Mouse (Mus musculus) heart, postnatal 0 days (tissue): ENCODE data around the gene Tet1. TPM values are rescaled to one million over a fixed set of nuclear protein-coding genes. Genes with fewer than 3 reads are reported as not detected.

ENCODE experiments used
- ATAC-seq: fragments of 200-750 bp; cut with Nextera tagmentation; 2 replicates; pipeline ENCODE4 v1.8.0; 2017; ENCODE audit warnings: low read depth, moderate number of reproducible peaks, moderate library complexity; ENCODE audit not compliant: insufficient read depth
- DNase-seq: peaks from one replicate; pipeline ENCODE4 v3.0.0-alpha.2; 2016; ENCODE audit warnings: low spot score
- H3K27ac ChIP-seq: fragments of 300-500 bp; sonication (generic); 2 replicates; pipeline ENCODE4 v1.5.1; 2014; ENCODE audit warnings: low read depth, mild to moderate bottlenecking
- H3K27me3 ChIP-seq: fragments of 300-500 bp; sonication (generic); 2 replicates; pipeline ENCODE4 v1.6.1; 2014; ENCODE audit warnings: low read length, mixed read lengths; ENCODE audit not compliant: control insufficient read depth, insufficient read depth
- H3K36me3 ChIP-seq: fragments of 300-500 bp; sonication (generic); replicated peaks from 2 replicates; pipeline ENCODE4 v1.6.1; 2014; ENCODE audit warnings: low read length, mixed read lengths; ENCODE audit not compliant: control insufficient read depth, insufficient read depth
- H3K4me1 ChIP-seq: fragments of 300-500 bp; sonication (generic); 2 replicates; pipeline ENCODE4 v1.6.1; 2014; ENCODE audit warnings: antibody characterized with exemption; ENCODE audit not compliant: control insufficient read depth, insufficient read depth
- H3K4me2 ChIP-seq: fragments of 300-500 bp; sonication (generic); 2 replicates; pipeline ENCODE4 v1.6.1; 2014; ENCODE audit warnings: low read depth, mild to moderate bottlenecking, low read length, moderate library complexity
- H3K4me3 ChIP-seq: fragments of 300-500 bp; sonication (generic); 2 replicates; pipeline ENCODE4 v1.5.1; 2014; ENCODE audit warnings: low read depth, low read length
- H3K9ac ChIP-seq: fragments of 300-500 bp; sonication (generic); replicated peaks from 2 replicates; pipeline ENCODE4 v1.6.1; 2014; ENCODE audit warnings: low read depth, low read length, mixed read lengths
- H3K9me3 ChIP-seq: fragments of 300-500 bp; sonication (generic); replicated peaks from 2 replicates; pipeline ENCODE4 v1.6.1; 2016; ENCODE audit warnings: low read length; ENCODE audit not compliant: control insufficient read depth
- CTCF ChIP-seq: IDR thresholded peaks from 2 replicates; pipeline ENCODE4 v1.5.1; 2016; ENCODE audit warnings: antibody characterized with exemption, control low read depth, low read depth
- EP300 ChIP-seq: IDR thresholded peaks from 2 replicates; pipeline ENCODE4 v1.6.1; 2016; ENCODE audit warnings: antibody characterized with exemption, low read depth
- WGBS: fragments of 180-500 bp; shearing (Covaris S2); extraction: QIAGEN DNeasy Blood & Tissue Kit; methylation state at CpG from one replicate; pipeline ENCODE4 v1.1.7; 2014; 5-methylcytosine and 5-hydroxymethylcytosine counted together
- polyA plus RNA-seq: library from polyadenylated mRNA; unstranded; fragments of >200 nt; fragmentation: Nextera tagmentation; extraction: Ambion mirVana; gene quantifications from 2 replicates; pipeline ENCODE4 v1.2.1, GENCODE M21; 2015
- total RNA-seq: library from RNA; depleted of rRNA; stranded (reverse); fragments of >200 nt; gene quantifications from 2 replicates; pipeline ENCODE4 v1.2.3, GENCODE M21; 2014; ENCODE audit warnings: low replicate concordance

Tet1 gene
- total and polyA plus RNA-seq, 2 experiments from 2014 or later: 17.3 to 19.9 TPM

- 87% methylated on average over 7 of the region's 7 CpGs for WGBS
- H3K27me3 ChIP-seq: no peaks in the 10 kb centered on the region
Measured at GRCm38 (mm10) chr10:62808316-62808715, 100.5 kb downstream of the Tet1 start.

GRCm38 (mm10) chr10:62804106-62804505 lies 104.7 kb downstream of the Tet1 start:
- no peak overlapping the region for H3K9ac ChIP-seq
- TF ChIP-seq EP300 (no peak), CTCF (peak; percentile 36)
- H3K27me3 ChIP-seq: no peaks in the 10 kb centered on the region
- peak; percentile 17 for DNase-seq
- no peak for ATAC-seq
- 77% methylated on average over 2 of the region's 2 CpGs for WGBS
- no peaks in the 10 kb centered on the region for H3K9me3 ChIP-seq
- H3K4me1 ChIP-seq: no peaks in the 10 kb centered on the region
- no peak overlapping the region for H3K4me2 ChIP-seq
- no peak overlapping the region for H3K27ac ChIP-seq
- H3K36me3 ChIP-seq: no peaks in the 10 kb centered on the region
- no peak overlapping the region for H3K4me3 ChIP-seq

More at GRCm38 (mm10) chr10:62808316-62808715, 100.5 kb downstream of the Tet1 start:
- Histone ChIP-seq H3K4me2 (no peak overlapping the region), H3K4me1 (no peaks in the 10 kb centered on the region), H3K9me3 (no peaks in the 10 kb centered on the region), H3K27ac (no peak overlapping the region), H3K36me3 (peaks cover 17% of the 10 kb centered on the region), H3K4me3 (no peak overlapping the region), H3K9ac (no peak overlapping the region)
- DNase-seq (no peak), ATAC-seq (no peak)
- no peak for TF ChIP-seq EP300
- TF ChIP-seq CTCF: no peak

GRCm38 (mm10) chr10:62803296-62803695 lies 105.5 kb downstream of the Tet1 start:
- TF ChIP-seq EP300 (no peak), CTCF (no peak)
- H3K4me1 ChIP-seq: no peaks in the 10 kb centered on the region
- DNase-seq (no peak), ATAC-seq (no peak)
- no peaks in the 10 kb centered on the region for H3K27me3 ChIP-seq
- H3K27ac ChIP-seq: no peak overlapping the region
- no peak overlapping the region for H3K9ac ChIP-seq
- no peak overlapping the region for H3K4me3 ChIP-seq
- H3K4me2 ChIP-seq: no peak overlapping the region
- no peaks in the 10 kb centered on the region for H3K9me3 ChIP-seq
- no peaks in the 10 kb centered on the region for H3K36me3 ChIP-seq
- 95% methylated on average over 2 of the region's 2 CpGs for whole genome bisulfite sequencing

GRCm38 (mm10) chr10:62794221-62794620 lies 114.6 kb downstream of the Tet1 start:
- ATAC-seq (no peak), DNase-seq (no peak)
- TF ChIP-seq CTCF (no peak), EP300 (no peak)
- H3K4me3 ChIP-seq: no peak overlapping the region
- H3K4me1 ChIP-seq: peaks cover 8% of the 10 kb centered on the region
- peaks cover 14% of the 10 kb centered on the region for H3K36me3 ChIP-seq
- WGBS: 94% methylated on average over 4 of the region's 4 CpGs
- H3K9ac ChIP-seq: no peak overlapping the region
- no peak overlapping the region for H3K4me2 ChIP-seq
- no peaks in the 10 kb centered on the region for H3K27me3 ChIP-seq
- no peaks in the 10 kb centered on the region for H3K9me3 ChIP-seq
- H3K27ac ChIP-seq: 0 out of 2 replicates have a peak overlapping the region, but pooled peaks have one; percentile 30

GRCm38 (mm10) chr10:62793091-62793453 lies 115.7 kb downstream of the Tet1 start:
- peak overlapping the region; percentile 97 for H3K27ac ChIP-seq
- no peaks in the 10 kb centered on the region for H3K9me3 ChIP-seq
- peak overlapping the region; percentile 99; the same call in 1 of the 2 replicates for H3K4me3 ChIP-seq
- peaks cover 25% of the 10 kb centered on the region for H3K36me3 ChIP-seq
- H3K4me2 ChIP-seq: peak overlapping the region; percentile 51
- DNase-seq (peak; percentile 80), ATAC-seq (peak; percentile 45)
- no peak overlapping the region for H3K9ac ChIP-seq
- H3K4me1 ChIP-seq: peaks cover 8% of the 10 kb centered on the region
- WGBS: 18% methylated on average over 2 of the region's 2 CpGs
- TF ChIP-seq EP300 (no peak), CTCF (no peak)
- H3K27me3 ChIP-seq: no peaks in the 10 kb centered on the region
